Mouse (Mus musculus) testis, adult 2 months (tissue): ENCODE results near the gene Rps6kc1. TPM values are rescaled to one million over a fixed set of nuclear protein-coding genes. Genes with fewer than 3 reads are reported as not detected.

Experiments used
- H3K27ac ChIP-seq: fragments of 200-500 bp; 2 replicates; pipeline ENCODE4 v1.5.1; 2012; ENCODE audit warnings: low read depth, low read length; ENCODE audit not compliant: control insufficient read depth, insufficient read depth
- H3K27me3 ChIP-seq: fragments of 200-500 bp; 2 replicates; pipeline ENCODE4 v1.6.1; 2012; ENCODE audit warnings: mild to moderate bottlenecking, low read length, moderate library complexity; ENCODE audit not compliant: control insufficient read depth, insufficient read depth
- H3K36me3 ChIP-seq: fragments of 200-500 bp; 2 replicates; pipeline ENCODE4 v1.6.1; 2012; ENCODE audit warnings: mild to moderate bottlenecking, low read length; ENCODE audit not compliant: control insufficient read depth, insufficient read depth
- H3K4me1 ChIP-seq: fragments of 200-500 bp; 2 replicates; pipeline ENCODE4 v1.6.1; 2012; ENCODE audit warnings: low read length; ENCODE audit not compliant: control insufficient read depth, insufficient read depth
- H3K4me3 ChIP-seq: fragments of 200-500 bp; 2 replicates; pipeline ENCODE4 v1.5.1; 2012; ENCODE audit warnings: low read depth, mild to moderate bottlenecking, low read length, moderate library complexity, mixed read lengths; ENCODE audit not compliant: control insufficient read depth
- CTCF ChIP-seq: fragments of 200-500 bp; IDR thresholded peaks from 2 replicates; pipeline ENCODE4 v1.5.1; 2012; ENCODE audit warnings: low read depth, mild to moderate bottlenecking, inconsistent platforms, low read length, moderate library complexity; ENCODE audit not compliant: control insufficient read depth, insufficient read depth, insufficient replicate concordance
- POLR2A ChIP-seq: fragments of 200-500 bp; IDR thresholded peaks from 2 replicates; pipeline ENCODE4 v1.6.1; 2012; ENCODE audit warnings: low read depth, mild to moderate bottlenecking, inconsistent platforms, low read length, moderate library complexity; ENCODE audit not compliant: control insufficient read depth
- polyA plus RNA-seq: library from polyadenylated mRNA; depleted of rRNA; stranded (reverse); fragments of >200 nt; gene quantifications from 2 replicates; pipeline ENCODE4 v1.2.3, GENCODE M21; 2012

Rps6kc1 gene
- polyA plus RNA-seq, 1 experiment = 3.0 TPM

DNA sequence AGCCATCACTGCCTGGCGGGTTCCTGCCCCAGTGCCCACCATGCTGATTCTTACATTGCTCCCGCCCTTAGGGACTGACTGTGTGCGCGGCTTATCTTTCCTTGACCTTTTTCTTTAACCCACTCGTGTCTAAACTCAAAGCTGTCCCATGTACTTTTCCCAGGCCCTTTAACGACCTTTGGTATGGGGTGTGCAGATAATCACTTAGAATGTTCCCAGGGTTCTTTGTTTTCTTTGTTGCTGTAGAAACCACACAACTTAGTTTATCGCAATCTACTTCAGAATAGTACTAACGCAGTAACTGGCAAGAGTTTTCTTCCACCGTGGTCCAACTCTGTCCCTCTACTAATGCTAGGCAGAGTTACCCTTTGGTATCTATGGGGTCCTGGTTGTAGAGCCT is 135.3 kb downstream of the Rps6kc1 start:
- H3K36me3 ChIP-seq = no peaks in the 10 kb centered on the region
- no peaks in the 10 kb centered on the region for H3K27me3 ChIP-seq
- no peaks in the 10 kb centered on the region for H3K4me1 ChIP-seq
- TF ChIP-seq POLR2A (no peak), CTCF (no peak)
- H3K4me3 ChIP-seq = no peak overlapping the region
- no peak overlapping the region for H3K27ac ChIP-seq

DNA sequence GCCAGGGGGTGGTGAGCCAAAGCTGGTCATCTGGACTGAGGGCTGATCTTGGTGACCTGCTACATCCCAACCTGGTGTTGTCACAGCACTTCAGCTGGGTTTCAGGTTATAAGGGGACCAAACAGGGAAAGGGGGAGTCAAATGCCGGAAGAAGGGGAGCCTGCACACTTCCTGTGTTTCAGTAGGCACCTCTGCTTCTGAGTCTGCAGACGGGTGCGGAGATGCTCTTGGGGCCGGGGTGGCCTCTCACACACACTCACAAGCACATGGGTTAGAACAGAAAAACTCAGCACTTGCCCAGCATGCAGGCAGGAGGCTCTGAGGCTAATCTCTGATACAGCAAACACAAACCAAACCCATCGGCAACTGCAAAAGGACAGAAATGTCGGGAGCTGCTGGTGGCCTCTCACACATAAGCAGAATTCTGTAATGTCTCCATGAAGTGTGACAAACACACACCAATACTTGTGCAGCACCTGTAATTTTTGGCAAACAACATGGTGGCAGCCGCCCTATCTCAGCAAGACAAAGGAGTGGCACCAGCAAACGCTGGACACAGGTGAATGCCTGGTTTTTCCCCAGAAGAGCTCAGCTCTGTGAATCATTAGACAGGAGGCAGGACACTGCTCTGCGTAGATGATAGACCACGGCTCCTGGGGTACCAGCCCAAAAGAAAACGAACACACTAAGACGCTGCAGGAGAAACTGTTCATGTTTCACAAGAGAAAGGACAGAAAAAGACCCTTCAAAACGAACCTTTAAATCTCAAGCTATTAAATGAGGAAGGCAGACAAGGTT is 139.3 kb downstream of the Rps6kc1 start:
- H3K4me1 ChIP-seq = no peaks in the 10 kb centered on the region

DNA sequence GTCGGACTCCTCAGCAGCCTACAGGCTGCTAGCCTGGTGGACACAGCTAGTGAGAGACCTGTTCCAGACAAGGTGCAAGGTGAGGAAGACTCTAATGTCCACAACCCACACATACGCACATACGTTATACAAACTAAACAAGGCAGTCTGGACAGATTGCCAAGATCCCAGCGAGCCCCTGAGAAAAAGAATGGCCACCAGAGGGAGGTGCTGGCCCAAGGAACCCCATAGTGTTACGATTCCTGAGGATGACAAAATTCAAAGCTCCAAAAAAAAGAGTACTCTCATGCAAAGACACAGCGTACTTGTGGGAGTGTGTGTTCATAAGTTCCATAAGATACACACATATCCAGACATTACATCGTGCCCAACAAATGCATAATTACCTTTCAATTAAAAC is 141.8 kb downstream of the Rps6kc1 start:
- Histone ChIP-seq H3K36me3 (no peaks in the 10 kb centered on the region), H3K4me3 (no peak overlapping the region), H3K27me3 (no peaks in the 10 kb centered on the region), H3K4me1 (no peaks in the 10 kb centered on the region), H3K27ac (no peak overlapping the region)
- TF ChIP-seq POLR2A (no peak), CTCF (no peak)

More for the DNA sequence above, 139.3 kb downstream of the Rps6kc1 start:
- Histone ChIP-seq H3K4me3 (no peak overlapping the region), H3K27me3 (no peaks in the 10 kb centered on the region), H3K36me3 (no peaks in the 10 kb centered on the region), H3K27ac (no peak overlapping the region)
- no peak for TF ChIP-seq CTCF
- TF ChIP-seq POLR2A = no peak

DNA sequence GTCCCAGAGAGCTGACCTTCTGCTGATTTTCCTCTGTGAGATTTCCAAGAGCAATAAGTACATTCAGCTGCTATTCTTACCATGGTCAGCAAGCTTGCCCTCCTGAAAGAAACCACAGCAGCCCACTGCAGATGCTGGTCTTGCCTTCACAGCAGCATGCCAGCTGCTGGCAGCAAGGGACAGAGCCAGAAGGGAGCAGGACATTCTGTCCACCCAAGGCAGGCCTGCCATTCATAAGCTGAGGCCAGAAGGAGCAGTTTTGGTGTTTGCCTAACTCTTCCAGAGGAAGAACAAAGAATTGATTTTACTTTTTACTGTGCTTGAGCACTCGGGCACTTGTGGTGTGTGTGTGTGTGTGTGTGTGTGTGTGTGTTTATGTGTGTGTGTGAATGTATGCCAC is 143.3 kb downstream of the Rps6kc1 start:
- no peaks in the 10 kb centered on the region for H3K27me3 ChIP-seq
- TF ChIP-seq CTCF (no peak), POLR2A (no peak)
- no peaks in the 10 kb centered on the region for H3K4me1 ChIP-seq
- H3K4me3 ChIP-seq = no peak overlapping the region
- no peak overlapping the region for H3K27ac ChIP-seq
- no peaks in the 10 kb centered on the region for H3K36me3 ChIP-seq

DNA sequence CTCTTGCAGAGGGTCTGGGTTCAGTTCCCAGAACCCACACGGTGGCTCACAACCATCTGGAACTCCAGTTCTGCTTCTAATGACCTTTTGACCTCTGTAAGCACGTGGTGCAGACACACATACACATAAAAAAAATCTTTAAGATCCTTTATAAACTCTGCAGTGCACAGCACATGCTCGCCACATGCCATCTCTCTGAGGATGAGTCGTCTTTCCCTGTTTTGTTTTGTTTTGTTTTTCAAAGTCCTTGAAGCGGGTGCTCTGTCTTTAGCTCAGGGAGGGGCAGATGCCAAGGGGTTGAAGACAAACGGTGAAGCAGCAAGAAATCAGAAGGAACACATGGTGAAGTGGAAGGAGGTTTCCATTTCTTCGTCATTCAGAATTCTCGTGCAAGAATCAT is 143.9 kb downstream of the Rps6kc1 start:
- Histone ChIP-seq H3K4me3 (no peak overlapping the region), H3K27me3 (no peaks in the 10 kb centered on the region), H3K4me1 (no peaks in the 10 kb centered on the region), H3K27ac (no peak overlapping the region), H3K36me3 (no peaks in the 10 kb centered on the region)
- TF ChIP-seq POLR2A (no peak), CTCF (no peak)

DNA sequence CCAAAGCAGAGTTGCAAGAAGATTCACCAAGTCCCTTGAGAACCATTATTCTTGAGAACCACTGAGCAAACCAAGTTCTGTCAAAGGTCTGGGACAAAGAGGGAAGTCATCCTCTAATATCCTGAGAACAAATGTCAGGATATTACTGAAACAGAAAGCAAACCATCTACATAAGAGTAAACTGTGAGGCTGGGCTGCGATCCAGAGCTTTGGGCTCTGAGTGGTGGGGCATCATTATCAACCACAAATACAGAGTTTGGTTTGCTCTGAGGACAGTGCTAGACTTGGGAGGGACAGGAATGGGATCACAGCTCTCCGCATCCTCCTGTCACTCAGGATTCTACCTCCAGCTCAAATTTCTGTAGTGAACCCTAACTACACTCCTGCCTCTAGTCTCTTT is 144.8 kb downstream of the Rps6kc1 start:
- Histone ChIP-seq H3K36me3 (no peaks in the 10 kb centered on the region), H3K4me1 (no peaks in the 10 kb centered on the region), H3K27ac (no peak overlapping the region), H3K27me3 (no peaks in the 10 kb centered on the region), H3K4me3 (no peak overlapping the region)
- TF ChIP-seq CTCF (no peak), POLR2A (no peak)

DNA sequence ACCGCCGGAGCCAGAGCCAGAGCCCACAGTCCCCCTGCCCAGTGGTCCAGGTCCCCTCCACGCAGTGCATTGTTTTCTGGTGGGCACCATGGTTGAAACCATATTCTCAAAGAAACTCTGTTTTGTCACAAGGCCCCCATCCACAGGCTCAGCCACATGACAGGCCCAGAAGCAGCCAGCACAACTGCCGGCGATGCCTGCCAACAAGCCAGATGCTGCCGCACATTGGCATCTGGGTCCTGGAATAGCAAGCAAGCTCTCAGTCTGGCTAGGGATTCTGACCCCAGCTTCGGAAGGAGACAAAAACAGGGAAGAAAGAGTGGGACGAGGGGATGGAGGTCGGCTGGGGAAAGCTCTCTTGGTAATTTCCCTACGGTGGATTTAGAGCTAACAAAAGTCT is 147.8 kb downstream of the Rps6kc1 start:
- Histone ChIP-seq H3K27me3 (no peaks in the 10 kb centered on the region), H3K4me3 (no peak overlapping the region), H3K27ac (no peak overlapping the region), H3K4me1 (no peaks in the 10 kb centered on the region), H3K36me3 (no peaks in the 10 kb centered on the region)
- no peak for TF ChIP-seq POLR2A
- TF ChIP-seq CTCF = no peak

DNA sequence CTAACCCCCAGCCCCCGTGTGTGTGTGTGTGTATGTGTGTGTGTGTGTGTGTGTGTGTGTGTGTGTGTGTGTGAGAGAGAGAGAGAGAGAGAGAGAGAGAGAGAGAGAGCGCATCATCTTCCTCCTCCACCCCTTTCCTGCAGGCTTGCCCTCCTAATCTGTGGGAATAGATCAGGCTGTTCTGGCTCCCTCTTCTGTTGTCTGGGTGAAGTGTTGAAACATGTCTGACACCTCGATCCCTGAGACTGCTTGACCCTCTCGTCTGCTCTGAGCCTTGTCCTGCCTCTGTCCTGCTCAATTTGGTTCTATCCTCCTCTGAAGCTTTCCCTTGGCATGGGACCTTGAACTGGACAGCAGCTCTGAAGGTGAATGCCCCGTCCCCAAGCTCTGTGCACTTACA is 149.8 kb downstream of the Rps6kc1 start:
- H3K27ac ChIP-seq = no peak overlapping the region

More for the DNA sequence above, 149.8 kb downstream of the Rps6kc1 start:
- TF ChIP-seq POLR2A (no peak), CTCF (no peak)
- no peaks in the 10 kb centered on the region for H3K36me3 ChIP-seq
- peak overlapping the region; percentile 13 for H3K4me3 ChIP-seq
- H3K27me3 ChIP-seq = no peaks in the 10 kb centered on the region
- H3K4me1 ChIP-seq = no peaks in the 10 kb centered on the region
